Mouse (Mus musculus) thymus, postnatal 36 days (tissue): ENCODE data around the gene Gm13288.
"Not testable (repeated sequence)": the region's sequence is repeated elsewhere in the genome, so short reads cannot be mapped to it uniquely, and the experiment has no call there.

Experiments used
- DNase-seq, 2 experiments: peaks; one replicate each; pipeline ENCODE4 v3.0.0; 2022; ENCODE audit warnings: mixed read lengths in 2 of 2

The Gm13288 gene

DNA sequence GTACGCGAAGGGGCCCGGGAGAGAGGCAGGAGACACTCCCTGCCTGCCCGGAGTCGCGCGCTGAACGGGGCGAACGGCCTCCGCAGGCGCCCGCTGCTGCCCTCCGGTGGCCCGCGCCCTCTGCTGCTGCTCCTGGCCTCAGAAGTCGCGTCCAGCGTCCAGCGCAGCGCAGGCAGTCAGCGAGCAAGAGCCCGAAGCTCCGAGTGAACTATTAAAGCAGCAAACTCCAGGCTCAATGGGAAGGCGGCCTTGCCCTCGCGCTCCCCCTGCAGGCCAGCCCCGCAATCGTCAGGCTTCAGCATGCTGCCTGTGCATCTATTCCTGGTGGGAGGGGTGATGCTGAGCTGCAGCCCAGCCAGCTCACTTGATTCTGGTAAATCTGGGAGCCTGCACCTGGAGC is 2.4 kb upstream of the Gm13288 start, which contains the start of gene Gm13287:
Gene Gm13287 (plus strand): TSS at position 301 of the 400 bp plus-strand sequence.
- not testable (repeated sequence) for DNase-seq

DNA sequence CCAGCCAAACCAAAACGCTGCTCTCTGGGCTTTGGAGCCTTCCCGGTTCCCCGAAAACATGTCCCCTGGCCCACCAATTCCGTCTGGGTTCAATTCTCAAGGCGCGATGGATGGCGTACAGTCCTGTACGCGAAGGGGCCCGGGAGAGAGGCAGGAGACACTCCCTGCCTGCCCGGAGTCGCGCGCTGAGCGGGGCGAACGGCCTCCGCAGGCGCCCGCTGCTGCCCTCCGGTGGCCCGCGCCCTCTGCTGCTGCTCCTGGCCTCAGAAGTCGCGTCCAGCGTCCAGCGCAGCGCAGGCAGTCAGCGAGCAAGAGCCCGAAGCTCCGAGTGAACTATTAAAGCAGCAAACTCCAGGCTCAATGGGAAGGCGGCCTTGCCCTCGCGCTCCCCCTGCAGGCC is 430 bp downstream of the Gm13288 start:
- DNase-seq, result peak in 1 of 2 experiments; percentile 13

DNA sequence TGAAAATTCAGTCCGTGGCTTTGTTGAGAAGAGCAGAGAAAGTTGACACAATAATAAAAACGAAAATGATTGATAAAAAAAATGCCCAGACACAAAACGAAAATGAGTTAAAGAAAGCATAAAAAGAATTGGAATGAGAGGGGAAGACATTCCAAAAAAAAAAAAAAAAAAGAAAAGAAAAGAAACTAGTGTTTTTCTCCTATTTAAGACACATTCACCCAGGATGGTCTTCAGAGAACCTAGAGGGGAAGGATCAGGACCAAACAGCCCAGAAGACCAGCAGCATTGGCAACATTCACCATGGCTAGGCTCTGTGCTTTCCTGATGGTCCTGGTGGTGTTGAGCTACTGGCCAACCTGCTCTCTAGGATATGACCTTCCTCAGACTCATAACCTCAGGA is 10.6 kb downstream of the Gm13288 start, which contains the start of gene Ifna7:
Gene Ifna7 (plus strand): TSS at position 301 of the 400 bp plus-strand sequence.
- DNase-seq, result no peak

DNA sequence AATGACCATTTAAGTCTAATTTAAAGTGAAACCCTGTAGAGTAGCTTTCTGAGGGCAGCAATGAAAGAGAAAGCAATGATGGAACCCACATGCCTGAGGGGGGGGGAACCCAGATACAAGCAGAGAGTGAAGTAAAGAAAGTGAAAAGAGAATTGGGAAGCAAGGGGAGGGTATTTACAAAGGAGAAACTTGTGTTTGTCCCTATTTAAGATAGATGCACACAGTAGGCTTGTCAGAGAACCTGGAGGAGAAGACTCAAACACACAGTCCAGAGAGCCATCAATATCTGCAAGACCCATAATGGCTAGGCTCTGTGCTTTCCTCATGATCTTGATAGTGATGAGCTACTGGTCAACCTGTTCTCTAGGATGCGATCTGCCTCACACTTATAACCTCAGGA is 14.3 kb downstream of the Gm13288 start, which contains the start of gene Ifna11:
Gene Ifna11 (plus strand): TSS at position 301 of the 400 bp plus-strand sequence.
- DNase-seq, result no peak

DNA sequence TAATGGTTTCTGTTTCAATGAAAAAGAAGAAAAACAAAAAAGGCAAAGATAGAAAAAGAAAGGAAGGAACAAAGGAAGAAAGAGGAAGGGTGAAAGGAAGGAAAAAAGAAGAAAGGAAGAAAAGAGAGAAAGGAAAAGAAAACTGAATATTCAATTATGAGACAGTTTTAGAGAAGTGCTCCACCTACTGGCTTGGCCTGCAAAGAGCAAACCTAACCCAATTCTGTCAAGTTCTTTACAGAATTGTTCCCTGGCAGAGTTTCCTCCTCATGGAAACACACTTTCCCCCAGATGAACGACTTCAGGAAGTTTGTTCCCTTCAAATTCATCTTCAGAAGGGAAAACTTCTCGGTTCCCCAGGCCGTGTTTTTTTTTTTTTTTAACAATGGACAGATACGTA is 17.7 kb downstream of the Gm13288 start:
- no peak for DNase-seq

DNA sequence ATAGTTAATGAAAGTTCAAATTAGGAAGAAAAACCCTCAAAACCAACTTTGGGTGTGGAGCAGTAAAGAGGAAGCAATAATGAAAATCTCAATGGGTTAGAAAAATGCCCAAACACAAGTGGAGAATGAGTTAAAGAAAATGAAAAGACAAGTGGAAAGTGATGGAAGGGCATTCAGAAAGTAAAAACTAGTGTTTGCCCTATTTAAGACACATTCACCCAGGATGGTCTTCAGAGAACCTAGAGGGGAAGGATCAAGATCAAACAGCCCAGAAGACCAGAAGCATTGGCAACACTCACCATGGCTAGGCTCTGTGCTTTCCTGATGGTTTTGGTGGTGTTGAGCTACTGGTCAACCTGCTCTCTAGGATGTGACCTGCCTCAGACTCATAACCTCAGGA is 21.8 kb downstream of the Gm13288 start, which contains the start of gene Ifna6:
Gene Ifna6 (plus strand): TSS at position 301 of the 400 bp plus-strand sequence.
- not testable (repeated sequence) for DNase-seq

DNA sequence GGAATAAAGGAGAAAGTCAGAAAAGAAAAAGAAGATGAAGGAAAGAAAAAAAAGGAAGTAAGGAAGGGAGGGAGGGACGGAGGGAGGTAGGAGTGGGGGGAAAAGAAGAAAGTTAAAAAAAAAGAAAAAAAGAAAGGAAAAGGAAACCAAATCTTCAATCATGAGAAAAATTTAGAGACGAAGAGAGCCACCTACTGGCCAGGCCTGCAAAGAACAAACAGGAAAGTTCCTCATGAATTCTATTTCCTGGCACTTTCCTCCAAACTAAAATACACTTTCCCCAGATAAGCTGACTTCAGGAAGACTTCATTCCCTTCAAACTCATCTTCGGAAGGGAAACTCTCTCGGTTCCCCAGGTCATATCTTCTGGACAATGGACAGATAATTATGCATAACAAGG is 25.2 kb downstream of the Gm13288 start:
- DNase-seq, result peak; percentile 22 to 48

DNA sequence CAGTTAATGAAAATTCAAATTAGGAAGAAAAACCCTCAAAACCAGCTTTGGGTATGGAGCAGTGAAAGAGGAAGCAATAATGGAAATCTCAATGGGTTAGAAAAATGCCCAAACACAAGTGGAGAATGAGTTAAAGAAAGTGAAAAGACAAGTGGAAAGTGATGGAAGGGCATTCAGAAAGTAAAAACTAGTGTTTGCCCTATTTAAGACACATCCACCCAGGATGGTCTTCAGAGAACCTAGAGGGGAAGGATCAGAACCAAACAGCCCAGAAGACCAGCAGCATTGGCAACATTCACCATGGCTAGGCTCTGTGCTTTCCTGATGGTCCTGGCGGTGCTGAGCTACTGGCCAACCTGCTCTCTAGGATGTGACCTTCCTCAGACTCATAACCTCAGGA is 29.9 kb downstream of the Gm13288 start, which contains the start of gene Ifna5:
Gene Ifna5 (plus strand): TSS at position 301 of the 400 bp plus-strand sequence.
- DNase-seq, result not testable (repeated sequence)

DNA sequence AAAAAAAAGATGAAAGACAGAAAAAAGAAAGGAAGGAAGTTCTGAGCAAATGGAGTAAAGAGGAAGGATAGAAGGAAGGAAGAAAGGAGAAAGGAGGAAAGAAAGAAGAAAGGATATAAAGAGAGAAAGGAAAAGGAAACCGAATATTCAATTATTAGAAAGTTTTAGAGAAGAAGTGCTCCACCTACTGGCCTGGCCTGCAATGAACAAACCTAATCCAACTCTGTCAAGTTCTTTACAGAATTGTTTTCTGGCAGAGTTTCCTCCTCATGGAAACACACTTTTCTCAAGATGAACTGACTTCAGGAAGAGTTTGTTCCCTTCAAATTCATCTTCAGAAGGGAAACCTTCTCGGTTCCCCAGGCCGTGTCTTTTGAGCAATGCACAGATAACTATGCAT is 33.5 kb downstream of the Gm13288 start:
- DNase-seq, result no peak

DNA sequence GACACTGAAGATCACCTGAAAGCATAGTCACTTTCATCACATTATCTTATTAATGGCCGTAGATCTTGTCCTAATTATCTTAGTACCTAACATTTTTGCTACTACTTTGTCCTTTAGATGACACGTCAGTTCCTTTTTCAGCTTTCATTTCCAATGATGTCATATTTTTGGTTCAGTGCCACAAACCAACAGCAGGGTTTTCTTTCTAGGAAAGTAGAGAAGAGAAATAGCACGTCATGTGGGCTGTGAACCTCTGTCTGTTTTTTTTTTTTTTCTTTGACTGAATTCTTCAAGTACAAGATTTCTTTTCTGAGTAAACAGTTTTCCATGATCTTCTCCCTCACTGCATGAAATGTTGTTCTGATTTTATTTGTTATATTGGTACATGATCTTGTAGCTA is 34.7 kb downstream of the Gm13288 start:
- no peak for DNase-seq

DNA sequence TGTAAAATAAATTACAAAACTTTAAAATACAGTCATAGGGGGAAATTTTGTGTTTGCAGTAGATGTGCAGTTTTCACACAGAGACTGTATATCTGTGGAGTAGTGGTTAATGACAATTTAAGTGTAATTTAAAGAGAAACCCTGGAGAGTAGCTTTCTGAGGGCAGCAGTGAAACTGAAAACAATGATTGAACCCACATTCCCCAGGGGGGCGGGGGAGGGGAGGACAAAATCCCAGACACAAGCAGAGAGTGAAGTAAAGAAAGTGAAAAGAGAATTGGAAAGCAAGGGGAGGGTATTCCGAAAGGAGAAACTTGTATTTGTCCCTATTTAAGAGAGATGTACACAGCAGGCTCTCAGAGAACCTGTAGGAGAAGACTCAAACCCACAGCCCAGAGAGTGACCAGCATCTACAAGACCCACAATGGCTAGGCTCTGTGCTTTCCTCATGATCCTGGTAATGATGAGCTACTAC is 36.1 kb downstream of the Gm13288 start, which contains the start of gene Ifna4:
Gene Ifna4 (plus strand): TSS at position 424 of the 474 bp plus-strand sequence.
- DNase-seq, result no peak

DNA sequence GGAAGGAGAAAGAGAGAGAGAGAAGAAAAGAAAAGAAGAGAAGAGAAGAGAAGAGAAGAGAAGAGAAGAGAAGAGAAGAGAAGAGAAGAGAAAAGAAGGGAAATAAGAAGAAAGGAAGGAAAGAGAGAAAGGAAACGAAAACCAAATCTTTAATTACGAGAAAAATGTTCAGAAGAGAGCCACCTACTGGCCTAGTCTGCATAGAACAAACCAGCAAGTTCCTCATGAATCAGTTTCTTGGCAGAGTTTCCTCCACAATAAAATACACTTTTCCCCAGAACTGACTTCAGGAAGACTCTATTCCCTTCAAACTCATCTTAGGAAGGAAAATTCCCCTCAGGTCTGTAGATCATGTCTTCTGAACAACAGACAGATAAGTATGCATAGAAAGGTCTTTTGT is 40.0 kb downstream of the Gm13288 start:
- no peak for DNase-seq

DNA sequence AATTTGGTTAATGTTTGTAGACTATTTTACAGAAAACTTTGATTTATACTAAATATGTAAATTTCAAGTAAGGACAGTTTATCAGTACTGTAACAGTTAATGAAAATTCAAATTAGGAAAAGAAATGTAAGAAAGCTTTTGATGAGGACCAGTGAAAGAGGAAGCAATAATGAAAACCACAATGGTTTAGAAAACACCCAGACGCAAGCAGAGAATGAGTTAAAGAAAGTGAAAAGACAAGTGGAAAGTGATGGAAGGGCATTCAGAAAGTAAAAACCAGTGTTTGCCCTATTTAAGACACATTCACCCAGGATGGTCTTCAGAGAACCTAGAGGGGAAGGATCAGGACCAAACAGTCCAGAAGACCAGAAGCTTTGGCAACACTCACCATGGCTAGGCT is 44.4 kb downstream of the Gm13288 start, which contains the start of gene Ifna1:
Gene Ifna1 (plus strand): TSS at position 390 of the 400 bp plus-strand sequence.
- DNase-seq, result no peak

DNA sequence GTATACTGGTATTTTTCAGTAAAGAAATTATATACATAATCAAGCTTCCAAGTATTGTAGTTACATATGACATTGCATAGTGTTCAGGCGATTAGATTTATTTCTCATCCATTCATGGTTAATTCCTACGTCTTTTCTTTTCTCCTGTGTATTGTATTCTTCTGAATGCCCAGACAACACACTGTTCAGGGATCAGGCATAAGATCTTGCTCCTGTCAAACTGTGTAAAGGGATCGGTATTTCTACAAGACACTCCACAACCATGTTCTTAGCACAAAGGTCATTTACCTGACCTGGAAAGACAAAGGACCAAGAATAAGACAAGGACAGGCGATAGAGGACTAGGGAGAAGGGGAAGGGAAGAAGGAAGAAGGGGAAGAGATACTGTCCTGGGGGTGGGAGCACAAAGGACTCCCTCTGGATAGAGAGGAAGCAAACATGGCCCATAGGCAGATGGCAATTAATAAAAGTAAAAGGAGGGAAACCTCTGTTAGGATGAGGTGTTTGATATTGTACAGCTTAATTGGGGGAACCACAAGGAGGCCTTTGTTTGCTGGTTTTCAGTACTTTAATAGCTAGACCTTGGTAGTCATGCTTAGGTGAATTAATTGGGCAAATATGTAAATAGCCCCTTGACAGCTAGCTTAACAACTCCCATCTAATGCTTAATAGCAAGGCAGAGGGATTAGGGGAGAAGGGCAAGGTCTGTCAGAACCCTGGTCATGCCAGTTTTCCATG is 45.9 kb downstream of the Gm13288 start:
- DNase-seq, result no peak
